Mouse (Mus musculus) embryo, embryonic 9.5 days (tissue): ENCODE measurements around the gene Col25a1.

Experiments used
- DNase-seq: peaks from one replicate; pipeline ENCODE4 v3.0.0-alpha.2; 2017; ENCODE audit errors: extremely low spot score

Gene Col25a1

GRCm38 (mm10) chr3:130161323-130161917, 30.1 kb downstream of the Col25a1 start:
- no peak for DNase-seq

DNA sequence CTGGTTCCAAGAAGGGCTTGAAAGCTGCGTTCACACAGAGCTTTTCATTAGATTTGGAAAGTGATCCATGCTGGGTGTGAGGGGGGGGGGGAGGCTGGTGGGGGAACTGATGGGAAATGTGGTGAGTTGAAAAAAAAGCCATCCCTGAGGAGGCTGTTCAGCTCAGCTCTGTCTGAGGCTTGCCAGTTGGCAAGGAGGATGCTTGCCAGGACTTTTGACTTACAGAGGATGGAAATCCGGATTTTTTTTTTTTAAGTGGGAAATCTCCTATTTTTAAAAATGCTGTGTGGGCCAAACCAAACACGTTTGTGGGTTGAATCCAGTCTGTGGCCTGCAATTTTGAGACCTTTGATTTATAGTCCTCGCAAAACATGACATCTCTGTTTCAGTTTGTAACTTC, 35.6 kb downstream of the Col25a1 start:
- DNase-seq: no peak

- no peak for DNase-seq
Measured at GRCm38 (mm10) chr3:130172764-130173163, 41.5 kb downstream of the Col25a1 start.

DNA sequence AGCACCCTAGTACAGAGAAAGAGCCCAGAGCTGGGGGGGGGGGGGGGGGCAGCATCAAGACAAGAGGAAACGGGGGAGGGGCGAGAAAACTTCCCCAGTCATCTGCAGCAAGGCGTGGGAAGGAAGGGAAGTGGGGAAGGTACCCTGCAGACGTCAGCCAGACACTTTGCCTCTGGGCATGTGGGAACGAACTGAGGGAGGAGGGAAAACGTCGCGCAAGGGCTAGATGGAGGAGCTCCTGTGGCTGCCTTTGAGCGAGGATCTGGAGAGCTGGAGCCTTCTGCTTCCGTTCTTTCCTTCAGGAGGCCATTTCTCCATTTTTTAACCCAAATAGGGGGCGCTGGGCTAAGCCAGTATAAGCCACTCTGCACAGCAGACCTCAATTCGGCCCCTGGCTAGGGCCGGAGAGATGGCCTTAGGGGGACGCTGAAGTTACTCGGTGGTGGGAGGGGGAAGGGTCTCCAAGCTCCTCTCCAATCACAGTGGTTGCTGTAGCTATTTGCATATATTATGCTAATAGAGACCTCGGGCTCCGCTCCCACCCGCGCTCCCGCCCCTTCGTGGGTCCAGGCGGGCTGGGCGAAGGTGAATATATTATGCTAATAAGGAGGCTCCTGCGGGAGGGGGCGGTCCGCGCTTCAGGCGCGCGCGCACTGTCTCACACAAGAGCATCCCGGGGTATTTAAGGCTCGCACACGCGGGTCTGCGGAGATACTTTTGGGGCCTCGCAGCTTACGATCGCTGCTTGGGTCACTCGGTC, 49.1 kb downstream of the Col25a1 start:
- DNase-seq: peak; percentile 88

- DNase-seq: peak; percentile 45
Measured at GRCm38 (mm10) chr3:130180964-130181590, 49.8 kb downstream of the Col25a1 start.

DNA sequence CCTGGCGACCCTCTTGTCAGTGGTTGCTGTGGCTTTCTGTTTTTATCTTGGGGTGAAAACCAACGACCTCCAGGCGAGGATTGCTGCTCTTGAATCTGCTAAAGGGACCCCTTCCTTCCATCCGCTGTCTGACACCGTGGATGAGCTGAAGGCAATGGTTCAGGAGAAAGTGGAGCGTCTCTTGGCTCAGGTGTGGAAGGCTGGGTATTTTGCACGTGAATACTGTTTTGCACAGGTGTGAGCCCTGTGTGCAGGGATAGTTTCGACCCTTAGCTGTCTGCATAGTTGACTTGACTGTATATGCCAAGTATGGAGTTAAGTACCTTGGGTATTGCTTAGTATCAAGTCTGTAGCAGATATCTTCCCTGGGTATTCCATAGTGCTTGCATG, 50.3 kb downstream of the Col25a1 start:
- DNase-seq: no peak

DNA sequence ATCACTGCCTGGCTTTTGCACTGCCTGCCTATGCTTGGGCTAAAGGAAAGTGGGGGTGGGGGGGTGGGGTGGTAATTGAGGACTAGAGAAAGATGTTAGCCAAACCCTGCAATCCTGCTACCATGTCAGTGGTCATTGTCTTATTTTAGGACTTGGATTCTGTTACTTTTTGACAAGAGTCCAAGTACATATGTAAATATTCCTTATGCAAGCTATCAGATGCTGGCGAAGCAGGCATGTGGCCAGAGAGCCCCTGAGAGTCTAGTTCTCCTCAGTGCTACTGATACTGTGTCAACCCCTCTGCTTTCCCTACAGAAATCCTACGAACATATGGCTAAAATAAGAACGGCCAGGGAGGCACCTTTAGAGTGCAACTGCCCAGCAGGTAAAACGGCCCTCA, 51.1 kb downstream of the Col25a1 start:
- DNase-seq: no peak

GRCm38 (mm10) chr3:130185111-130185510, 53.8 kb downstream of the Col25a1 start:
- no peak for DNase-seq

- no peak for DNase-seq
Measured at GRCm38 (mm10) chr3:130187588-130187987, 56.3 kb downstream of the Col25a1 start.

DNA sequence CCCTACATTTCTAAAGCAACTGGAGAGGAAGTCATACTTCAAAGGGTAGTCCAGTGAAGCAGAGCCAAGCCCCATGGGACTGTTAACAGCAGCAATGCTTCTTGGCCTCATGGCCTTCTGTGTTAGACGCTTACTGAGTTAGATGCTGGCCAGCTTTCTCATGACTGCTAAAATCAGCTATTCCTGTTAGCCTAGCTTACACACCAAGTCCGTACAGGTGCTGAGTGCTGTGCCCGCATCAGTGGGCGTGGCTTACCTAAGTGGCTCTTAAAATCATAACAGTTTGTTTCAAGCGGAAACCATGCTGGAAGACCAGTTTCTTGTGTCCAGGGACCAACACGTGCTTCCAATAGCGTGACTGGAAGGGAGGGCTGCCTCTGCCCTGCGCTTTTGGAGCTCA, 62.1 kb downstream of the Col25a1 start:
- DNase-seq: no peak

GRCm38 (mm10) chr3:130214631-130215030, 83.3 kb downstream of the Col25a1 start:
- no peak for DNase-seq

- no peak for DNase-seq
Measured at GRCm38 (mm10) chr3:130216141-130216540, 84.8 kb downstream of the Col25a1 start.

DNA sequence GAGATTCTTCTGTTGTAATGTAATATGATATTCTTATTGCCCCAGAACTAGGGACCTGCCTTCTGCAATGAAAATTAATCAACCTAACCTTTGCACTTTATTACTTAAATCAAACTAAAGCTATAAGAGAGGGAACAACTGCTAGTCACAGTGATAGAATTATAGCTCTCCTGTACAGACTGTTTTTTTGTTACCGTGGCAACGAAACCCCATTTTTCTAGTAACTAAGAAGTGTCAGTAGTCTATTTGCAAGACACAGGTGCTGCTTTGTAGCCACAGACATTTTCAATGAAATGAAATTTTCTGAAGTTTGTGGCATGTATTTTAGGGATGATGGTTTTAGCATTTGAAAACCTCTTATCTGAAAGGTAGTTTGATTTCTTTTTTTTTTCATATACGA, 85.3 kb downstream of the Col25a1 start:
- no peak for DNase-seq

DNA sequence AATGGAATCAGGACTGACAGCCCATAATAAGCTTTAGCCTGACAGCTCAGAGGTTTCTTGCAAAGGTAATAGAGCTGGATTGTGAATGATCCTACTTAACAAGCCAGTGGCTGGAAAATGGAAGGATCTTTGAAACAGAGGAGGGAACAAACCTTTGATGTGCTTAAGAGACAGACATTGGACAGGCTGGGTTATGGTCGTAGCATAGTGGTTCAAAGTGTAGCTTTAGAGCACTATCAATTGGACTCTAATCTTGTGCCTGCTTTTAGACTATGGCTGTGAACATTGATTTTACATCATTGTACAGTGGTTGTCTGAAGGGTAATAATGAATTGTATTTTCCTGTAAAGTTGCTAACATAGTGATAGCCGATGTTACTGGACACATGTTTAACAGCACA, 86.4 kb downstream of the Col25a1 start:
- DNase-seq: no peak

- DNase-seq: no peak
Measured at GRCm38 (mm10) chr3:130218232-130218728, 87.0 kb downstream of the Col25a1 start.

DNA sequence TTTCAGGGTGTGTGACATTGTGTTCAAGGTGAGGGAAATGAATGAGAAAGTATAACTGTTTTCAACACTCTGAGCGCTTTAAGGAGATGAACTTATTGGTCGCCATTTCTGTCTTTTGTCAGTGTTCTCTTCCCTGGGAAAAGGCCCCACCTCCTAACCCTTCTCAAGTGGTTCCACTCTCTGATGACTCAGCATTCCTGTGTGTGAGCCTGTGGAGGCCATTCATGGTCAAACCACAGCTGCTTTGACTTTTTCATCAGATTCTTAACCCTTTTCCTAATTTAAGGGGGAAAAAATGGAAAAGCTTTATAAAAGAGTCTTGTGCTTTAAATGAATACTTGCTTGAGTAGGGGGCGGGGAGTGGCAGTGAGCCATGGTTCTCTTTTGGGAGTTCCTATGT, 89.5 kb downstream of the Col25a1 start:
- no peak for DNase-seq

DNA sequence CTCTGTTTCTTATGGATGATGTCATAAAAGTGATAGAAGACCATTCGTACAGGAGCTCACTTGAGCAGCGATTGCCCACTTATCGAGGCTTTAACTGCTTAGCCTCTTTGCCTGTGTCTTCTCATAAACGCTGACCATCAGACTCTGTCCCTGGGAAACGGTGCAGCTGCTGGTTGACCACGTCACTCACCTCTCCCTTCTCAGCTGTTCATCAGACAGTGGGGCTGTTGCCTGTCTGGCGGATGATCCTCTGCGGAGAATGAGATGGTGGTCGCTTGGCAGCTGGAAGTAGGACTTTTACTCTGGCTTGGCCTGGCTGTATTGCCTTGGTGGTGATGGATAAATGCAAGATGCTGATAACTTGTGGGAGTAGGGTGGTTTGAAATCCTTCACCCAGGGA, 96.9 kb downstream of the Col25a1 start:
- DNase-seq: no peak

DNA sequence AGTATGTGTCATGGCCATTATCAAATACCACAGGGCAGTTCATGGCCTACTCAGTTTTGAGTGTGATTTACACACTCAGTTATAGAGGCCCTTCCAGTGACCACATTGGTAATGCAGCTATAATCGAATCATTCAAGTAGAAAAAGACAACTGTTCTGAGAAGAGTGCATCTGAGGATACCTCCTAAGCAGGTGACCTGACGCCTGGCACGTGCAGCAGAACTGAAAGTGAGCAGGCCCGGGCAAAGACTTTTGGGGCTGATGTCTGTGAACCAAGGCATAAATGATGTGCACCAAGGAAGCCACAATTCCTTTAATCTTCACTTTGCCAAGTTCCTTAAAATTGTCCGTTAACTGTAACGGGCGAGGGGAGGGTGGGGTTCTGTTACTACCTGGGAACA, 101.6 kb downstream of the Col25a1 start:
- no peak for DNase-seq

- DNase-seq: no peak
Measured at GRCm38 (mm10) chr3:130235233-130235632, 103.9 kb downstream of the Col25a1 start.

DNA sequence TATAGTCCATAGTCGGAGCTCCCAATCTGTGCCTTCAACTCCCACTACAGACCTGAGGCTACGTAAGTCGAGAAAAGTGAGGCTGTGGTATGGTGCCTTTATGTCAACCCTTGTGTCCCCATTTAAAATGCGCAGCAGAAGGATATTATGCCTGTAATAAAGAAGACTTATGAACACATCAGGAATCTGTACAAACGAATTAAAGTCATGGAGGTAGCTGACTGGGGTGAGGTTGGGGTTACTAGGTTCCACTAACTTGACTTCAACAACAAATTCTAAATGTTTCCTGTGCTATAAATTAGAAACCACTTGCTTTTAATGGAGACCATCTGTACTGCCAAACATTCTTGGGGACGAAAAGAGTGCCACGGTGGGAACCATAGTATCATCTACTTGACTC, 104.8 kb downstream of the Col25a1 start:
- no peak for DNase-seq

- DNase-seq: no peak
Measured at GRCm38 (mm10) chr3:130237852-130238251, 106.6 kb downstream of the Col25a1 start.

- no peak for DNase-seq
Measured at GRCm38 (mm10) chr3:130241924-130242323, 110.6 kb downstream of the Col25a1 start.
